Mouse (Mus musculus) erythroid progenitor cell, adult 5-6 weeks (primary cell): ENCODE results near the gene Gm8906. TPM values are rescaled to one million over a fixed set of nuclear protein-coding genes. Genes with fewer than 3 reads are reported as not detected.
"Not testable (repeated sequence)": the region's sequence is repeated elsewhere in the genome, so short reads cannot be mapped to it uniquely, and the experiment has no call there.

Experiments
- ATAC-seq: replicated peaks from 2 replicates; pipeline ENCODE4 v1.8.0; 2016; ENCODE audit warnings: moderate number of reproducible peaks, mild to moderate bottlenecking, moderate TSS enrichment, inconsistent platforms; ENCODE audit not compliant: poor library complexity, low FRiP score, severe bottlenecking
- total RNA-seq, 2 experiments: library from RNA; stranded (forward) in 1 of 2; stranded (reverse) in 1 of 2; fragments of 150-400 nt in 1 of 2; fragments of 186-747, 209-891 nt in 1 of 2; gene quantifications; 2 replicates each; pipeline versions ENCODE4 v1.2.3 to v1.2.4; 2015 to 2017; ENCODE audit warnings: low replicate concordance in 2 of 2

The Gm8906 gene
- total RNA-seq (2015; ENCODE audit: low replicate concordance): not detected in 2 replicates
- total RNA-seq (2017; ENCODE audit: low replicate concordance): not detected in 2 replicates

DNA sequence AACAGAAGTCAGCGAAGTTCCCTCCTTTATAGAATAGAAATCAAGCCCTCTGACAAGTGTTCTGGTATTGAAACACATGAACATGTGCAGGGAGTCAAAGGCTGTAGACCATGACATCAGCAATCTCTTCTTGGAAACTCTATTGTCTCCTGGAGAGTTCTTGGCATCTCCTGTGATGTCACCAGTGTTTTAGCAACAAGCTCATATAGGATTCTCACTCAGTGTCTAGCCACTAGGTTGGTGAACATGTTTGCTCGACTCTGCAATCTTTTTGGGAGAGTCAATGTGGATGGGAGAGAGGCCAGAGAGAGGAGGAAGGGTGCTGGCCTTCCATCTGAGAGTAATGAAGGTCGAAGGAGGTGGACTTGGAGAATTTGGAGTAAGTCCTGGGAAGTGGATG is at the start of gene Gm8906:
TSS of gene Gm8906 (plus strand) at position 301 of the 400 bp plus-strand sequence.
- ATAC-seq: not testable (repeated sequence)

Other genes with a start within 250 kb of the Gm8906 start
- not detected in 2 replicates for gene Gm8890, start 246.7 kb upstream of the Gm8906 start, total RNA-seq (2015; ENCODE audit: low replicate concordance)
- not detected in 2 replicates for gene Gm8890, start 246.7 kb upstream of the Gm8906 start, total RNA-seq (2017; ENCODE audit: low replicate concordance)
- gene Speer1, start 161.2 kb upstream of the Gm8906 start, total RNA-seq (2015; ENCODE audit: low replicate concordance): not detected in 2 replicates
- not detected in 2 replicates for gene Speer1, start 161.2 kb upstream of the Gm8906 start, total RNA-seq (2017; ENCODE audit: low replicate concordance)
- gene Gm8897, start 86.3 kb upstream of the Gm8906 start, total RNA-seq (2015; ENCODE audit: low replicate concordance): not detected in 2 replicates
- not detected in 2 replicates for gene Gm8897, start 86.3 kb upstream of the Gm8906 start, total RNA-seq (2017; ENCODE audit: low replicate concordance)
- not detected in 2 replicates for gene Gm6460, start 92.2 kb downstream of the Gm8906 start, total RNA-seq (2015; ENCODE audit: low replicate concordance)
- gene Gm6460, start 92.2 kb downstream of the Gm8906 start, total RNA-seq (2017; ENCODE audit: low replicate concordance): not detected in 2 replicates
- not detected in 2 replicates for gene Gm8922, start 179.3 kb downstream of the Gm8906 start, total RNA-seq (2015; ENCODE audit: low replicate concordance)
- gene Gm8922, start 179.3 kb downstream of the Gm8906 start, total RNA-seq (2017; ENCODE audit: low replicate concordance): not detected in 2 replicates